Mouse (Mus musculus) urinary bladder, postnatal 25 days (tissue): ENCODE results near the gene Aebp1.
A peak's percentile ranks its signal among the peaks of the same experiment; 100 is the strongest.

Experiments used
- DNase-seq: peaks from one replicate; pipeline ENCODE4 v3.0.0; 2022; ENCODE audit warnings: low spot score

Gene Aebp1

GRCm38 (mm10) chr11:5861678-5862393 is at the start of gene Aebp1:
TSS of gene Aebp1 (plus strand) at chr11:5861947.
- DNase-seq, result peak; percentile 60

- DNase-seq, result no peak
These were observed 48.4 kb upstream of the Aebp1 start for GRCm38 (mm10) chr11:5813381-5813780.

GRCm38 (mm10) chr11:5819223-5819622 is 42.5 kb upstream of the Aebp1 start:
- DNase-seq, result no peak

- DNase-seq, result no peak
These were observed 36.3 kb upstream of the Aebp1 start for GRCm38 (mm10) chr11:5825432-5825831.

GRCm38 (mm10) chr11:5827931-5828330 is 33.8 kb upstream of the Aebp1 start:
- no peak for DNase-seq

- DNase-seq, result no peak
These were observed 33.1 kb upstream of the Aebp1 start for GRCm38 (mm10) chr11:5828509-5829191.

GRCm38 (mm10) chr11:5829327-5829726 is 32.4 kb upstream of the Aebp1 start:
- DNase-seq, result no peak

GRCm38 (mm10) chr11:5834506-5834905 is 27.2 kb upstream of the Aebp1 start:
- DNase-seq, result no peak

GRCm38 (mm10) chr11:5835057-5835456 is 26.7 kb upstream of the Aebp1 start:
- DNase-seq, result no peak

GRCm38 (mm10) chr11:5836126-5836525 is 25.6 kb upstream of the Aebp1 start:
- no peak for DNase-seq

GRCm38 (mm10) chr11:5837251-5838246 is 24.2 kb upstream of the Aebp1 start, which contains the start of gene Polm:
TSS of gene Polm (minus strand) at chr11:5838016.
- peak; percentile 89 for DNase-seq

GRCm38 (mm10) chr11:5840346-5840745 is 21.4 kb upstream of the Aebp1 start:
- DNase-seq, result no peak

GRCm38 (mm10) chr11:5841751-5842150 is 20.0 kb upstream of the Aebp1 start:
- no peak for DNase-seq

GRCm38 (mm10) chr11:5843131-5843530 is 18.6 kb upstream of the Aebp1 start:
- no peak for DNase-seq

GRCm38 (mm10) chr11:5846639-5847345 is 15.0 kb upstream of the Aebp1 start:
- no peak for DNase-seq

- no peak for DNase-seq
These were observed 13.0 kb upstream of the Aebp1 start for GRCm38 (mm10) chr11:5848741-5849140.

GRCm38 (mm10) chr11:5849316-5849715 is 12.4 kb upstream of the Aebp1 start:
- DNase-seq, result no peak

GRCm38 (mm10) chr11:5850452-5850851 is 11.3 kb upstream of the Aebp1 start:
- no peak for DNase-seq

- no peak for DNase-seq
These were observed 10.6 kb upstream of the Aebp1 start for GRCm38 (mm10) chr11:5851021-5851736.

GRCm38 (mm10) chr11:5852314-5852713 is 9.4 kb upstream of the Aebp1 start:
- DNase-seq, result no peak

GRCm38 (mm10) chr11:5855481-5855880 is 6.3 kb upstream of the Aebp1 start:
- DNase-seq, result no peak
